Mouse (Mus musculus) cortical plate, adult 2 months (tissue): ENCODE data around the gene Pinlyp.

Source experiments
- CTCF ChIP-seq: fragments of 200-500 bp; IDR thresholded peaks from 2 replicates; pipeline ENCODE4 v1.5.1; 2011; ENCODE audit warnings: mild to moderate bottlenecking, control low read depth, low read length; ENCODE audit not compliant: insufficient read depth; ENCODE audit errors: extremely low read depth
- POLR2A ChIP-seq: fragments of 200-500 bp; IDR thresholded peaks from 2 replicates; pipeline ENCODE4 v1.6.1; 2011; ENCODE audit warnings: mild to moderate bottlenecking, low read length, control low read depth; ENCODE audit not compliant: insufficient read depth; ENCODE audit errors: extremely low read depth

GRCm38 (mm10) chr7:24517654-24518053, 28.3 kb downstream of the Pinlyp start:
- no peak for TF ChIP-seq CTCF
- TF ChIP-seq POLR2A = peak; percentile 52; the same call in 1 of the 2 replicates
